Mouse (Mus musculus) thymus, adult 2 months (tissue): ENCODE data around the gene Evi5l. TPM values are rescaled to one million over a fixed set of nuclear protein-coding genes. Genes with fewer than 3 reads are reported as not detected.

Experiments used
- DNase-seq: peaks from one replicate; pipeline ENCODE4 v3.0.0; 2021
- H3K27ac ChIP-seq: fragments of 200-500 bp; 2 replicates; pipeline ENCODE4 v1.5.1; 2012; ENCODE audit warnings: low read length, control low read depth; ENCODE audit not compliant: control insufficient read depth, insufficient read depth
- H3K27me3 ChIP-seq: fragments of 200-500 bp; 2 replicates; pipeline ENCODE4 v1.6.1; 2012; ENCODE audit warnings: mild to moderate bottlenecking, low read length, moderate library complexity, mixed read lengths; ENCODE audit not compliant: control insufficient read depth, insufficient read depth
- H3K36me3 ChIP-seq: fragments of 200-500 bp; 2 replicates; pipeline ENCODE4 v1.6.1; 2012; ENCODE audit warnings: mild to moderate bottlenecking, low read length, moderate library complexity; ENCODE audit not compliant: control insufficient read depth, insufficient read depth
- H3K4me1 ChIP-seq: fragments of 200-500 bp; replicated peaks from 2 replicates; pipeline ENCODE4 v1.6.1; 2012; ENCODE audit warnings: low read length; ENCODE audit not compliant: control insufficient read depth, insufficient read depth
- H3K4me3 ChIP-seq: fragments of 200-500 bp; 2 replicates; pipeline ENCODE4 v1.5.1; 2012; ENCODE audit warnings: mild to moderate bottlenecking, low read length, control low read depth, moderate library complexity; ENCODE audit not compliant: control insufficient read depth, insufficient read depth
- CTCF ChIP-seq: fragments of 200-500 bp; IDR thresholded peaks from 2 replicates; pipeline ENCODE4 v1.5.1; 2012; ENCODE audit warnings: mild to moderate bottlenecking, control low read depth, low read length, moderate library complexity, borderline replicate concordance; ENCODE audit not compliant: control insufficient read depth, poor library complexity, insufficient read depth; ENCODE audit errors: extremely low read depth
- POLR2A ChIP-seq: fragments of 200-500 bp; IDR thresholded peaks from 2 replicates; pipeline ENCODE4 v1.6.1; 2012; ENCODE audit warnings: mild to moderate bottlenecking, low read length, control low read depth, moderate library complexity; ENCODE audit not compliant: control insufficient read depth, poor library complexity, insufficient read depth; ENCODE audit errors: extremely low read depth
- WGBS: fragments of 180-500 bp; shearing (Covaris S2); methylation state at CpG from one replicate; pipeline ENCODE4 v1.1.7; 2018; 5-methylcytosine and 5-hydroxymethylcytosine counted together
- polyA plus RNA-seq: library from polyadenylated mRNA; depleted of rRNA; stranded (reverse); fragments of >200 nt; gene quantifications from 2 replicates; pipeline ENCODE4 v1.2.3, GENCODE M21; 2012; rRNA removed

Gene Evi5l
- polyA plus RNA-seq, 1 experiment = 64.2 TPM

DNA sequence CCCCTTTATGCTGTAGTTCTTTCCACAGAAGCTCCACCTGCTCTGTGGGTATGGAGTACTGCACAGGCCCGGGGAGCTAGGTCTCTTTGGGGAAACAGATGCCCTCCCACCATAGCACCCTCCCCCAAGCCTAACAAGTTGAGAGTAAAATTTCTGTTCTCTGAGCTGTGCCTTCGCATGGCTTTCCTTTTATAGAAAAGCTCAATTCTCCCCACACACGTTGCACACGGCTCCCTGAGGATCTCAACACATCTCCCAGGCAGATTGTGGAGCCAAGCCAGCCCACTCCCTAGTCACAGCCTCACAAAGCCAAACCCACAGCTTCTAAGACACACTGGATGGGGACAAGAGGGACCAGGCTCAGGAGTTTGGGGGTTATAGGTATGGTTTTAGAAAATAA lies 90.5 kb downstream of the Evi5l start:
- Histone ChIP-seq H3K4me1 (peaks cover 12% of the 10 kb centered on the region), H3K27ac (no peak overlapping the region), H3K4me3 (no peak overlapping the region), H3K27me3 (no peaks in the 10 kb centered on the region), H3K36me3 (no peaks in the 10 kb centered on the region)
- TF ChIP-seq POLR2A (no peak), CTCF (no peak)
- WGBS = 78% methylated on average over 4 of the region's 4 CpGs
- no peak for DNase-seq

GRCm38 (mm10) chr8:4257350-4257749 lies 91.0 kb downstream of the Evi5l start:
- Histone ChIP-seq H3K27me3 (no peaks in the 10 kb centered on the region), H3K36me3 (no peaks in the 10 kb centered on the region), H3K4me1 (peaks cover 11% of the 10 kb centered on the region), H3K27ac (no peak overlapping the region), H3K4me3 (no peak overlapping the region)
- WGBS = 88% methylated on average over 4 of the region's 4 CpGs
- TF ChIP-seq POLR2A = no peak
- no peak for TF ChIP-seq CTCF
- no peak for DNase-seq

- no peaks in the 10 kb centered on the region for H3K36me3 ChIP-seq
- H3K27ac ChIP-seq = no peak overlapping the region
- TF ChIP-seq CTCF (peak; percentile 92), POLR2A (no peak)
- H3K4me1 ChIP-seq = peaks cover 7% of the 10 kb centered on the region
- DNase-seq = peak; percentile 85
- peak overlapping the region; percentile 54 for H3K4me3 ChIP-seq
- WGBS = 6% methylated on average over 35 of the region's 35 CpGs
- H3K27me3 ChIP-seq = no peaks in the 10 kb centered on the region
Measured at GRCm38 (mm10) chr8:4258233-4258632, 91.9 kb downstream of the Evi5l start.

DNA sequence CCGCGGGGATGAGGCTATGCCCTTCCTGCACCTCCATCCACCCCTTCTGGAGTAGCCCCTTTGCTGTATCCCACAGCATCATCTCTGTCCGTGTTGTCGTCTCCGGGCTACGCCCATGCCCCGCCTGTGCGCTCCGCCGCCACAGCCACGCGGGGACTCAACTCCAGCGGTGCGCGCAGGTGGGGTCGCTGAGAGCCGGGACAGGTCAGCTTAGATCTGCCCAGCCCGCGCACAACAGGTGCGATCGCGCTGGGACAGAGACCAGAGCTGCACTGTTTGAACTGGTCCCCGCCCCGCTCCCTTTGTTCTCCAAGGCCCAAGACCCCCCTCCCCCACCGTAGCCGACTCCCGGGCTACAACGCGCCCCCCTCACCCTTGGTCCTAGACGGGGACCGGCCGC lies 92.3 kb downstream of the Evi5l start:
- no peak for DNase-seq
- peak; percentile 2; the same call in 1 of the 2 replicates for TF ChIP-seq CTCF
- no peak for TF ChIP-seq POLR2A

GRCm38 (mm10) chr8:4259125-4259804 lies 92.9 kb downstream of the Evi5l start, which contains the start of gene Ctxn1:
Gene Ctxn1 (minus strand): TSS chr8:4259274.
- H3K36me3 ChIP-seq = no peaks in the 10 kb centered on the region; the same call in 1 of the 2 replicates
- H3K4me1 ChIP-seq = peaks cover 4% of the 10 kb centered on the region
- DNase-seq = peak; percentile 98
- H3K4me3 ChIP-seq = peak within 1 kb of the TSS; percentile 54
- H3K27me3 ChIP-seq = no peaks in the 10 kb centered on the region
- TF ChIP-seq CTCF (no peak), POLR2A (no peak)
- 13% methylated on average over 33 of the region's 33 CpGs for WGBS
- H3K27ac ChIP-seq = no peak within 1 kb of the TSS

More for the DNA sequence above, 92.3 kb downstream of the Evi5l start:
- Histone ChIP-seq H3K4me3 (peak overlapping the region; percentile 54), H3K4me1 (peaks cover 4% of the 10 kb centered on the region), H3K27me3 (no peaks in the 10 kb centered on the region), H3K36me3 (no peaks in the 10 kb centered on the region), H3K27ac (no peak overlapping the region)
- under 1% methylated on average over 32 of the region's 32 CpGs for WGBS

- H3K36me3 ChIP-seq = peaks cover 3% of the 10 kb centered on the region; the same call in 1 of the 2 replicates
- TF ChIP-seq CTCF (no peak), POLR2A (no peak)
- no peak for DNase-seq
- peaks cover 4% of the 10 kb centered on the region for H3K4me1 ChIP-seq
- no peak overlapping the region for H3K27ac ChIP-seq
- H3K27me3 ChIP-seq = no peaks in the 10 kb centered on the region
- H3K4me3 ChIP-seq = no peak overlapping the region
- WGBS = 94% methylated on average over 4 of the region's 4 CpGs
Measured at GRCm38 (mm10) chr8:4259805-4260170, 93.4 kb downstream of the Evi5l start.

Other genes with a start within 250 kb of the Evi5l start
- gene Cd209b, start 239.7 kb upstream of the Evi5l start, polyA plus RNA-seq = 0.20 and 3.4 TPM in 2 replicates
- gene Cd209c, start 211.8 kb upstream of the Evi5l start, polyA plus RNA-seq = 0.36 and 0.52 TPM in 2 replicates
- 8.4 and 10.0 TPM in 2 replicates for gene Cd209f, start 60.7 kb upstream of the Evi5l start, polyA plus RNA-seq
- gene Cd209g, start 32.5 kb upstream of the Evi5l start, polyA plus RNA-seq = 5.7 and 8.9 TPM in 2 replicates
- gene Prr36, start 50.9 kb downstream of the Evi5l start, polyA plus RNA-seq = 0.47 and 0.64 TPM in 2 replicates
- gene Lrrc8e, start 60.3 kb downstream of the Evi5l start, polyA plus RNA-seq = 0.59 and 0.66 TPM in 2 replicates
- 73.2 and 79.9 TPM in 2 replicates for gene Map2k7, start 72.2 kb downstream of the Evi5l start, polyA plus RNA-seq
- 2.6 and 4.6 TPM in 2 replicates for gene Gm49320, start 72.3 kb downstream of the Evi5l start, polyA plus RNA-seq
- 56.4 and 69.7 TPM in 2 replicates for gene Tgfbr3l, start 81.6 kb downstream of the Evi5l start, polyA plus RNA-seq
- gene Snapc2, start 86.5 kb downstream of the Evi5l start, polyA plus RNA-seq = 40.8 and 45.1 TPM in 2 replicates
- gene Ctxn1, start 92.7 kb downstream of the Evi5l start, polyA plus RNA-seq = 22.5 and 27.0 TPM in 2 replicates
- gene Timm44, start 109.3 kb downstream of the Evi5l start, polyA plus RNA-seq = 84.4 and 88.0 TPM in 2 replicates
- gene Ccl25, start 158.6 kb downstream of the Evi5l start, polyA plus RNA-seq = 178 and 233 TPM in 2 replicates
- gene Elavl1, start 158.8 kb downstream of the Evi5l start, polyA plus RNA-seq = 43.2 and 70.4 TPM in 2 replicates